Mouse (Mus musculus) heart, adult 2 months (tissue): ENCODE measurements around the gene Fam13c. TPM values are rescaled to one million over a fixed set of nuclear protein-coding genes. Genes with fewer than 3 reads are reported as not detected.

Experiments
- DNase-seq, 2 experiments: peaks; one replicate each; pipeline ENCODE4 v3.0.0; 2021
- H3K27ac ChIP-seq: fragments of 200-600 bp; 2 replicates; pipeline ENCODE4 v1.8.1; 2022
- H3K27me3 ChIP-seq: fragments of 200-500 bp; 2 replicates; pipeline ENCODE4 v1.6.1; 2012; ENCODE audit warnings: mild to moderate bottlenecking, low read length, inconsistent platforms, mixed read lengths; ENCODE audit not compliant: control insufficient read depth, insufficient read depth
- H3K36me3 ChIP-seq: fragments of 200-500 bp; 2 replicates; pipeline ENCODE4 v1.6.1; 2012; ENCODE audit warnings: low read length, inconsistent platforms; ENCODE audit not compliant: control insufficient read depth, insufficient read depth
- H3K4me1 ChIP-seq: fragments of 200-500 bp; 2 replicates; pipeline ENCODE4 v1.6.1; 2011; ENCODE audit warnings: low read length; ENCODE audit not compliant: control insufficient read depth, insufficient read depth
- H3K4me3 ChIP-seq: fragments of 200-600 bp; 2 replicates; pipeline ENCODE4 v1.8.1; 2022
- H3K79me2 ChIP-seq: fragments of 200-500 bp; replicated peaks from 2 replicates; pipeline ENCODE4 v1.6.1; 2012; ENCODE audit warnings: mild to moderate bottlenecking, inconsistent platforms, low read length, moderate library complexity, mixed read lengths; ENCODE audit not compliant: control insufficient read depth, insufficient read depth
- H3K9ac ChIP-seq: fragments of 200-500 bp; 2 replicates; pipeline ENCODE4 v1.6.1; 2012; ENCODE audit warnings: low read depth, mild to moderate bottlenecking, control low read depth, inconsistent platforms, low read length, mixed read lengths
- CTCF ChIP-seq: fragments of 200-600 bp; IDR thresholded peaks from 2 replicates; pipeline ENCODE4 v1.8.1; 2022; ENCODE audit warnings: antibody characterized with exemption, mild to moderate bottlenecking, moderate library complexity
- EP300 ChIP-seq: fragments of 200-500 bp; IDR thresholded peaks from 2 replicates; pipeline ENCODE4 v1.6.1; 2011; ENCODE audit warnings: low read depth, low read length, control low read depth; ENCODE audit not compliant: insufficient read depth
- POLR2A ChIP-seq: fragments of 200-500 bp; IDR thresholded peaks from 2 replicates; pipeline ENCODE4 v1.6.1; 2011; ENCODE audit warnings: mild to moderate bottlenecking, low read depth, low read length, control low read depth; ENCODE audit not compliant: insufficient read depth
- WGBS: fragments of 180-500 bp; shearing (Covaris S2); methylation state at CpG from one replicate; pipeline ENCODE4 v1.1.7; 2018; 5-methylcytosine and 5-hydroxymethylcytosine counted together
- intact Hi-C: fragments of 180-260 bp; cut with DNase I; formaldehyde crosslinking; loops from one replicate; pipeline ENCODE4 v1.15.1; 2025
- polyA plus RNA-seq: library from polyadenylated mRNA; depleted of rRNA; stranded (reverse); fragments of >200 nt; gene quantifications from 2 replicates; pipeline ENCODE4 v1.2.3, GENCODE M21; 2012
- total RNA-seq, 2 experiments: library from RNA; stranded (reverse); gene quantifications; 2 replicates each; pipeline ENCODE4 v1.2.3; 2021

Gene Fam13c
- total and polyA plus RNA-seq, 3 experiments: 2.8 to 5.5 (median 5.2) TPM

DNA sequence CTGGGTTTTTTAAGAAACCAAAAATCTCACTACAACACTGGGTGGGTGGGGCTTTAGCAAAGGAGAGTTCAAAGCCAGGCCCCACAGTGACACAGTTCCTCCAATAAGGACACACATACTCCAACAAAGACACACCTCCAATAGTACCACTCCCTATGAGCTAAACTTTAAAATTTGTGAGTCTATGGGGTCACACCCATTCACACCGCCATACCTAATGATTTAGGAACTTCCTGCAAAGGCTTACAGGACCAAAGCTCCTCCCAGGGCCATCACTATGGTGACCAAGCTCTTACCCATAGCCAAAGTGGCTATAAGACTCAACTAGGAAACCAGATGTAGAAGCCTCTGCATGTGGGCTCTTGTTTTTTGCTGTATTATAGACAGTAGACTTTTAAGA is 30.6 kb downstream of the Fam13c start:
- Histone ChIP-seq H3K36me3 (no peaks in the 10 kb centered on the region), H3K9ac (no peak overlapping the region), H3K4me1 (no peaks in the 10 kb centered on the region), H3K79me2 (no peaks in the 10 kb centered on the region), H3K4me3 (no peak overlapping the region), H3K27me3 (no peaks in the 10 kb centered on the region), H3K27ac (no peak overlapping the region)
- intact Hi-C loops: no loop called here
- 43% methylated on average over 1 of the region's 1 CpGs for WGBS
- DNase-seq: no peak
- no peak for TF ChIP-seq EP300
- no peak for TF ChIP-seq CTCF
- TF ChIP-seq POLR2A: no peak

- 73% methylated on average over 10 of the region's 10 CpGs for WGBS
- intact Hi-C loops: no loop called here
These were observed 37.5 kb downstream of the Fam13c start for GRCm38 (mm10) chr10:70477741-70478145.

DNA sequence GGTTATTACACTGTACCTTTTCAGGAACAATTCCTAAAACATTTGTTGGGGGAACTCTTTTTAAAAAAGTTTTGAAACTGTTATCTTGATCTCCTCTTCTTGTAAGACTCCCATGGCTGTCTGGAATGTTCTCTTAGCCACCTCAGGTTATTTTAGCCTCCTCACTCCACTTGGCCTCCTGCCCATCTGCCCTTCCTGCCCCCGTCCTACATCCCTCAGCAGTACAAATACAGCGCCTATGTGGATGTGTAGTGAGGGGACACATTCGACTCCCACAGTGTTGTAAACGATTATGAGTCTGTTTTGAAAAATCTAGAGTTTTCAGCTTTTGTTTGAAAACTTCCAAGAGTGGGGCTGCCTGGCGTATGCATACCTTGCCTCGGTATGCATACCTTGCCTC is 43.5 kb downstream of the Fam13c start:
- WGBS: 55% methylated on average over 6 of the region's 6 CpGs
- peaks cover 9% of the 10 kb centered on the region for H3K4me1 ChIP-seq
- peaks cover 10% of the 10 kb centered on the region for H3K36me3 ChIP-seq
- H3K4me3 ChIP-seq: no peak overlapping the region
- no peaks in the 10 kb centered on the region for H3K79me2 ChIP-seq
- intact Hi-C loops: loop anchor here (2.0 kb wide), 1 partner anchor 43 kb away; the partner anchor contains the start of gene Fam13c
- H3K9ac ChIP-seq: no peak overlapping the region
- peak in 1 of 2 experiments; percentile 39 for DNase-seq
- H3K27me3 ChIP-seq: no peaks in the 10 kb centered on the region
- H3K27ac ChIP-seq: peak overlapping the region; percentile 43
- TF ChIP-seq CTCF: no peak
- no peak for TF ChIP-seq EP300
- no peak for TF ChIP-seq POLR2A

More at GRCm38 (mm10) chr10:70477741-70478145, 37.5 kb downstream of the Fam13c start:
- H3K27me3 ChIP-seq: no peaks in the 10 kb centered on the region
- no peak overlapping the region for H3K9ac ChIP-seq
- no peak overlapping the region for H3K4me3 ChIP-seq
- DNase-seq: peak in 1 of 2 experiments; percentile 69
- H3K79me2 ChIP-seq: no peaks in the 10 kb centered on the region
- TF ChIP-seq CTCF (no peak), POLR2A (no peak), EP300 (no peak)
- no peaks in the 10 kb centered on the region for H3K4me1 ChIP-seq
- no peaks in the 10 kb centered on the region for H3K36me3 ChIP-seq
- peak overlapping the region; percentile 45 for H3K27ac ChIP-seq

DNA sequence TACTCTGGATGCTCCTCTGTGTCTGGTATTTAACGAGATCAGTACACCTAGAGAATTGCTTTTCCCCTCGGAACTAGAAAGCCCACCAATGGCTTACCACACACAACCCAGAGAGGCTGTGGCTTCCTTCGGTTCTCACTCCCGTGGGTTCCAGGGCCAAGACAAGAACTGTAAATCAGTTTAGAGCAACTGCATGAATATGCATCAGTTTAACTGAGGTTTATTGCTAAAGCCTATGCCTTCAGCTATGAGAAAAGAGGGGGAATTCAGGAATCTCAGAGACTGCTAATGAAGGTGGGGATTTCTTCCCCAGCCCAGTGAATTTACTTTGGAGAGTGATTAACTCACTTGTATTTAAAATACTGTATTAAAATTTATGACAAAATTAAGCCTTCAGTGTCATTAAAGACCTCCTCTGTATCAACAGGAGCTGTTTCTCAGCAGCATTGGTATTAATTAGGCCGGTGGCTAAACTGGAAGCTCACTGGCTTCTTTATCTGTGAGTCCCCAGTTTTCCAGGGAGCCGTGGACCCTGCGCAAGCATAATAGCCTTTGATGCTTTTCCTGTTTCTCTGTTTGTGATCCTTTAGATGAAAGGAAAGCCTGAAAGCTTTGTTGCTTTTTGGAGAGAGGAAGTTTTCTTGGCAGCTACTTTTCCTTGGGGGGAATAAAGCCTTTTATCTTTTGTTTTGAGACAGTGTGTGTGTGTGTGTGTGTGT is 44.4 kb downstream of the Fam13c start:
- no peak overlapping the region for H3K9ac ChIP-seq
- H3K36me3 ChIP-seq: peaks cover 10% of the 10 kb centered on the region
- H3K27me3 ChIP-seq: no peaks in the 10 kb centered on the region
- intact Hi-C loops: no loop called here
- no peak for DNase-seq
- H3K27ac ChIP-seq: peak overlapping the region; percentile 47
- H3K4me1 ChIP-seq: peaks cover 9% of the 10 kb centered on the region
- H3K79me2 ChIP-seq: no peaks in the 10 kb centered on the region
- no peak for TF ChIP-seq POLR2A
- TF ChIP-seq EP300: no peak
- TF ChIP-seq CTCF: no peak
- 46% methylated on average over 7 of the region's 7 CpGs for WGBS
- H3K4me3 ChIP-seq: no peak overlapping the region

DNA sequence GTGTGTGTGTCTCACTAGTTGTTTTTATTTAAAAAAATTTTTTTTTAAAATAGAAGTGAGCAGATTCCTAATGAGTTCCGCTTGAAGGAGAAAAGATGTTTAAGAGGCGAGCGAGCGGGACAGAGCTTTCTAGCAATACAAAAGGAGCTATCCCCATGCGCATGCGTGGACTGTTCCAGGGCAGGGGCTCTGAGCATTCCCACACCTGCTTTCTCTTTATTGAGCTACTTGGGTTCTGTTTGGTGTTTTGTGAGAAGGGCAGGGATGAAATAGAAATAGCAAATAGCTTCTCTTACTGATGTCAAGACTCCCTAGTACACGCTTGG is 45.0 kb downstream of the Fam13c start:
- H3K79me2 ChIP-seq: no peaks in the 10 kb centered on the region
- no peak for DNase-seq
- intact Hi-C loops: no loop called here
- no peaks in the 10 kb centered on the region for H3K27me3 ChIP-seq
- H3K4me3 ChIP-seq: no peak overlapping the region
- WGBS: 35% methylated on average over 7 of the region's 7 CpGs
- no peak overlapping the region for H3K9ac ChIP-seq
- TF ChIP-seq POLR2A (no peak), CTCF (no peak)
- H3K4me1 ChIP-seq: peaks cover 9% of the 10 kb centered on the region
- peaks cover 10% of the 10 kb centered on the region for H3K36me3 ChIP-seq
- peak overlapping the region; percentile 64 for H3K27ac ChIP-seq

GRCm38 (mm10) chr10:70486651-70487050 is 46.4 kb downstream of the Fam13c start:
- Histone ChIP-seq H3K4me1 (peaks cover 9% of the 10 kb centered on the region), H3K27me3 (no peaks in the 10 kb centered on the region), H3K9ac (no peak overlapping the region), H3K27ac (no peak overlapping the region), H3K36me3 (peaks cover 10% of the 10 kb centered on the region), H3K4me3 (no peak overlapping the region), H3K79me2 (no peaks in the 10 kb centered on the region)
- no peak for TF ChIP-seq EP300
- no peak for TF ChIP-seq CTCF
- no peak for TF ChIP-seq POLR2A
- intact Hi-C loops: no loop called here
- WGBS: 76% methylated on average over 6 of the region's 6 CpGs
- no peak for DNase-seq
